Mouse (Mus musculus): ENCODE results near the gene Spsb1.

Gene Spsb1

DNA sequence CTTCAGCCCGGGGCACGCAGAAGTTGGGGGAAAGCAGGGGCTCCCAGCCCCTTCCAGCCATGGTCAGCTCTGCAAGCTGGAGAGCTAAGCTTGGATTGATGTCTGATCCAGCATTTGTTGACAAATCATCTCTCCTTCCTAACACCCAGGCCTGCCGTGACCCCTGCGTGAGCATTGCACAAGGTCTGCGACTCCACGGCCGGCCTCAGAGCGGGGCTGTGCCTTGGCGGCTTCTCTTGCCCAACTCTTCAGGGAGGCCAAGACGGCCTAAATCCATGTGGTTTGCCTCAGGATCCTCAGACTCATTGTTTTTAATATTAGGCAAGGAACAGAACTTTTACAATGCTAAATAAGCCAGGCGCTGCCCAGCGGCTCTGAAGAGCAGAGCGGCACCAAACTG, 3.6 kb downstream of the Spsb1 start:
- no peak for DNase-seq

DNA sequence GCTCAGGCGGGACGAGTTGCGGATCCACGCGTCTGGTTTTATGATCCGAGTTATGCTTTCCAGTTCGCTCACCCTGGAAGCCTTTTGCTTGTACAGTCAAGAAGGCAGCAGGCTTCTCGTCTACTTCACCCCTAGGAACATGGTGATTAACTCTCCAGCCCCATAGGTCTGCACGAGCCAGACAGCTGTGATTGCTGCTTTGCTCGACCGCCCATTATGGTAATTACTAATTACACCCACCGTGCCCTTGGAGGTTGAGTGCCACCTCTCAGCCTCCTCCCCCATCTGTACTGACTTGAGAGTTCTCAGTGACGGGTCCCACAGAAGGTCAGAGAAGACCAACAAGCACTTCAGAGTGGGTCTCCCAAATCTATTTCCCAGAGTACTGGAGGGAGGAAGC, 5.2 kb downstream of the Spsb1 start:
- DNase-seq: no peak

DNA sequence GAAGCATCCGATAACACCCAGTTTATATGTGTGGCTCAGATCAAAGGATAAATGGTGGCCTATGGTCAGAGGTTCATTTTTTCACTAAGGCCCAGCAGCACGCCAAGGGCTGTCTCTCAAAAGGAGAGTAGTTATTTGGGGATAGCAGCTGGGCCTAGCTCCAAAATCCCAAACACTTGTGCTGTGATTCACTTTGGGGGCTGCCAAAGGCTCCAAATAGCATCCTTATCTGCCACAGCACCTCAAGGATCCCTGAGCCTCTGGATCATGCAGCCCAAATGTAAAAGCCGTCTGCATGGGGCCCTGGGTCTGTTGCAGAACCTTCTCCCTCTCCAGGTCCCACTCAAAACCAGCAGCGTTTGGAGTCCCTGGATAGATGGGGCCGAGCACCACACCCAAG, 6.7 kb downstream of the Spsb1 start:
- DNase-seq: no peak

DNA sequence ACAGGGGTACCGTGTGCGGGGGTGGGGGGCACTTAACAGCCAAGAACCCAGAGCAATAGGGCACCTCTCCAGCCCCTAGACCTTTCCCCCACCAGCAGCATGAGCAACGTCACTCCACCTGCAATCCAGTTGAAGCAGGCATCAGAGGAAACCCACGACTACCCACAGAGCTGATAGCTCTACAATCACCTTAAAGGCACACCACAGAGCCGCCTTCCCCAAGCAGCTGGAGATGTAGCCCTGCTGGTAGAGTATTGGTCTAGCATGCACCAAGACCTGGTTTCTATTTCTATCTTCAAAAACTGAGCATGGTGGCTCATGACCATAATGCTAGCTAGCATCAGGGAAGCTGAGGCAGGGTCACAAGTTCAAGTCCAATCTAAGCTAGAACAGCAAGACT, 7.4 kb downstream of the Spsb1 start:
- DNase-seq: no peak

DNA sequence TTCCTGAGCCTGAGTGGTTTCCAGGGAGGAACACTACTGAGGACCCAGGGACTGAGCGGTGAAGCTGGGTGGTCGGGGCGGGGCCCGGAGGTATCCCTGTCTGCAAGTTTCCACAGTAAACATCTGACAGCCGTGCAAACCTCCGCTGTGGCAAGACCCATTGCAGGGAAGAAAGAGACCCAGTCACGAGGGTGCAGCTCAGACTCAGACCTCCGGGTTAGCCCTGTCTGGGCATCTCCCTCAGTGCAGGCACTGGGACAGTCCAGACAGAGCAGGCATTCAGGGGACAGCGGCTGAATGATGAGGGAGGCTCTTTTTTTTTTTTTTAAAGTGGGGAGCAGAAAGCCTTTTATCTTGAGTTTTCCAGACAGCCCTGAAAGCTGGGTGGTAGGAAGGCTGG, 9.6 kb downstream of the Spsb1 start:
- DNase-seq: no peak

DNA sequence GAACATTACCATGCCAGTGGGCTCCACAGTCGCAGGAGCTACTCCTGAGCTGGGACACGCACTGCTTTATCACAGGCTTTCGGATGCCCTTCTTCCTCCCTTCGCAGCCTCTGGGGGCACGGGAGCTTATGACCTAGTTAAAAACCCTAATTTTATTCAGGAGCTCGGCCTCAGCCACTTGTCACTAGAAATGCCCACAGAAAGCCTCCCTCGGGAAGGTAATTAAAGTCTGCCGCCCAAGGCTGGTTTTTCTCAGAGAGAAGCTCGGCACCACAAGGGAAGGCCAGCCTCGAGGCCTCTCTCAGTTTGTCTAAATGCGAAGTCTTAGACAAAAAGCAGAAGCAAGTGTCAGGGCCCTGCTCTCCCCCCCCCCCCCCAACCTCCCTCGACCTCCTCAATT, 10.6 kb downstream of the Spsb1 start:
- no peak for DNase-seq

DNA sequence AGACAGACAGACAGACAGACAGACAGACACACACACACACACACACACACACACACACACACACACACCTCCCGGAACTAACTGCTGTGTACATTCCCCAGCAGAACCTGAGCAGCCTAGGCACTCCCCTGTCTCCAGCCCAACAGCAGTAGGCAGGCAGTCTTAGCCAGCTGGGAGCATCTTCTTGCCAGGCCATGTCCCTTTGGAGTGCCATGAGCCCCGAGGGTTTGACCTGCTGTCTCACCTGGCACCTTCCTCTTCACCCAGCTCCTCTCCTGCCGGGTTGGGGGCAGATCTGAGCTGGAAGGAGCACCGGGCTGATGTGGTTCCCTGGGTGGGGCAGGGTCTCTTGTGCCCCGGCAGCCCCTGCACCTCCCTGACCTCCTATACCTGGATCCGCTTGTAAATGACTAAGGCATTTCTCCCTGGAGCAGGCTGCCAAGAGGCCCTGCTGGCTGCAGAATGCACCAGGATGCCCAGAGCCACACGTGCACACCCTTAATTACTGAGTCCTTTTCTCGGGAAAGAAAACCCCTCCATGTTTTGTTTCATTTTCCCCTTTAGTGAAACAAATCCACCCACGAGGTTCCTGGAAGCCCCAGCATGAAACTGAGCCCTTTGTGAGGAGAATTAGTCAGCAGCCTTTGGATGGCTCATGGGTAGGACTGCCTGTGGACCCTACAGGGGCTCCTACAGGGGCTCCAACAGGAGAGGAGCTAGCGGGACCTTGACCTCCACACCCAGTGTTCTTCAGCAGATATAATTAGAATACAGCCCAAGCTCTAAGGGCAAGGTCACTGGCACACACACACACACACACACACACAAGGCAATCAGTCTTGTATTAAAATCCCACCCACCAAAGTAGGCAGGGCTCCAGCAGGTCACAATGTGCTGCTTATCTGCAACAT, 11.8 kb downstream of the Spsb1 start:
- DNase-seq: no peak

DNA sequence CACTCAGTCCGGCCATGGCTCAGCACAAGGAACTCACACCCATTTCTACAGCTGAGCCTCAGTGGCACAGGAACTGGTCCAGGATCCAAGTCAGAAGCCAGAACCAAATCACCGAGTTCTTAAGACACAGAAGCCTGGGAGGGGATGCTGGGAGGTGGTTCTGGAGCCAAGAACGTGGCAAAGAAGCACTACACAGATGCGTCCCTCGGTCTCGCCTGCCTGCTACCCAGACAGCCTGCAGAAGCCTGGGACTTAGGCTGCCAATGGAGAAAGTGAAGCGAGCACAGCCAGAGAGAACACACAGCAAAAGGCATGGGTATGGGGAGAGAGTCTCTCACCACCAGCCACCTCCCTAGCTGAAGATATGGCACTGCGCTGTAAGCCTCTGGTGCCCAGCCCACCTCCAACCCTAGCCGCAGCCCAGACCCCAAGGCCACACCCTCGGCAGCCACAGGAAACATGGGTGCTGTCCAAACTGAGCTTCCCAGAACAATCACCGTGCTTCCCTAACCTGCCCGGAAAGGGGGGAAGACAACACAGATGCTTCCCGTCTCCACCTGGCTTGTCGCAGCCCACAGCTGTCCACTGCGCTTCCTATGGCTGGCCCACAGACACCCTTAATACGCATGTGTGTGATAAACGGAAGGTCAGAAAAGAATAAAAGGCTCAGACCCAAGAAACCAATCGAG, 13.6 kb downstream of the Spsb1 start:
- peak; percentile 29 to 78 for DNase-seq

DNA sequence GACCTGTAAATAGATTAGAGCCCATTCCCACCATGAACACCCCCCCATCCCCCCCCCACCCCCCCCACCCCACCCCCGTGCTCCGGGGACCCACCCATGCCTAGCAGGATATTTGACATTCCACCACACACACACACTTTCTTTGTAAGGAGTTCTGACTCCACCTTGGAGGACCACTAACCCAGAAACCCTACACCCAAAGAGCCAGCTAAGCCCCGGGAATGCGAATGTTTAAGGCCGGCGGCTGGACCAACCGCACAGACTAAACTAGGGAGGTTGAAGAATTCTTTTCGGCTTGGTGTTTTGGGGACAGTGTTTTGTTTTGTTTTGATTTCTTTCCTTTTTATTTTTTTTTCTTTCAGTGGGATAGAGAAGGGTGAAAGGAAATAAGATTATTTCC, 16.1 kb downstream of the Spsb1 start:
- no peak for DNase-seq

DNA sequence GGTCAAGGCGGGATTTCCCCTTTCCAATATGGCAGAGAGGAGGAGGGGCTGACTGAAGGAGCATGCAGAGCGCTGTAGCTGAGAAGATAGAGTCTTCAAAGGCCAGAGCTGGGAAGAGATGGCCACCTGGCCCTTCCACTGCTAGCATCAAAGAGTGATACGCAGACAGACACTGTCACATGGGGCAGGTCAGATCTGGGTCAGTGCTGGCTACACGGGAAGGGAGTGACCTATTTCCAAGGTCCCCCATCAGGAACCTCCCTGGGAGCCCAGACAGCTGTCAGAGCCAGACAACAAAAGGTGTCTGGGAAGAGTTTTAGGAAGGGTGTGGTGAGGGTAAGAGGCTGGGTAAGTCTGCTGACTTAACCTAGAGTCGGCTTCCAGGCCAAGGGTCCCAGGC, 17.9 kb downstream of the Spsb1 start:
- peak in 1 of 2 experiments; percentile 63 for DNase-seq

DNA sequence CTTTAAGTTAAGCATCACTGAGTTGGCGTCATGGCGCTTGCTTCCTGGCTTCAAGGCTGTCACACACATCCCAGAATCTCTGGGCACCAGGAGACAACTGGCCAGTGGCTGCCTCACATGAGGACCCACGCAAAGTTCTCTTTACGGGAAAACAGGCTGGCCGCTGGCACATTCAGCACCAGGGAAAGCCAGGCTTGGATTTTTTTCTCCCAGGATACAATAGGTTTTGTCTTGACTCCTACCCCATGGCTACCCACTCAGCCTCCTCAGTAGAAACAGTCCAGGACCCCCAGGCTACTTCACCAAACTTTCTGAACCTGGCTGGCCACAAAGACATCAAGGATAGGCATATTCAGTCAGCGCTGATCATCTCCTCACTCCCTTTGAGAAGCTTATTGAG, 19.4 kb downstream of the Spsb1 start:
- DNase-seq: no peak

DNA sequence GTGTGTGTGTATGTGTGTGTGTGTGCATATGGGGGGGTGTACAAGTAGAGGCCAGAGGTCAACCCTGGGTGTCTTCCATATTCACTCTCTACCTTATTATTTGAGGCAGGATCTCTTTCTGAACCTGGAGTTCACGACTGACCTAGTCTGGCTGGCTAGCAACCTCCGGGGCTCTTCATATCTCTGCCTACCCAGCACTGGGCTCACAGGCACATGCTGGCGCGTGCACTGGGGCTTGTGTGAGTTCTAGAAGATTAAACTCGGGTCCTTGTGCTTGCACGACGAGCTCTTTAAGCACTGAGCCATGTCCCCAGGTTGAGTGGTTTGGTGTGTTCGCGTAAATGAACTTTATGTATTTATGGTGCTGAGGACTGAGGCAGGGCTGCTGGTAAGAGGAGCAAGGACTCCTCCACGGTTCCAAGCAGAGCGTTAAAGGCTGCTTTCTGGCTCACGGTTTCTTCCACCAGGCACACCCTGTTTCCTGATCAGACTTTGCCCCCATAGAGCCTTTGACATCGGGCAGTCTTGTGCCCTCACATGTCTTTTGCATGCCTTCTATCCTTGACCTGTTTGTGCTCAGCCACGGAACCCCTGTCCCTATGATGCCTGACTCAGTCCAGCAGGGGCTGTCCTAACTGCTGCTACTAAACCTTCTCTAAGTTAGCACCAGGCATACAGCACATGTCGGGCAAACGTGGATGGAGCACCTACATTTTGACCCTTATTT, 21.2 kb downstream of the Spsb1 start:
- no peak for DNase-seq

DNA sequence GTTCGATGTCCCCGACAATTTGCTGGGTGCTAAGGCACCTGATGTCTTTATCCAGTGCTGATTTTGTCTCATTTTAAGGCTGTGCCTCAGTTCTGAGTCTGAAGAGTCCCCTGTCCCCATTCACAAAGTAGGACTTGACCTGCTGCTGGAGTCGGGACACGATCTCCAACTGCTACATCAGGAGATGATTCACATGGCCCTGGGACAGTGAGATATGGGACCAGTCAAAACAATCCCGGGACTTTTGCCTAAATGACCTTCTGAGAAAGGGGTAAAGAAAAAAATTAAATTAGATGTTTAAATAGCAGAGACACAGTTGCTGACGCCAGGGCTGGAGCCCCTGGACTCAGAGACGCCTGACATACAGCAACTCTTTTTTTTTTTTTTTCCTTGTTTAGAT, 21.8 kb downstream of the Spsb1 start:
- DNase-seq: no peak

DNA sequence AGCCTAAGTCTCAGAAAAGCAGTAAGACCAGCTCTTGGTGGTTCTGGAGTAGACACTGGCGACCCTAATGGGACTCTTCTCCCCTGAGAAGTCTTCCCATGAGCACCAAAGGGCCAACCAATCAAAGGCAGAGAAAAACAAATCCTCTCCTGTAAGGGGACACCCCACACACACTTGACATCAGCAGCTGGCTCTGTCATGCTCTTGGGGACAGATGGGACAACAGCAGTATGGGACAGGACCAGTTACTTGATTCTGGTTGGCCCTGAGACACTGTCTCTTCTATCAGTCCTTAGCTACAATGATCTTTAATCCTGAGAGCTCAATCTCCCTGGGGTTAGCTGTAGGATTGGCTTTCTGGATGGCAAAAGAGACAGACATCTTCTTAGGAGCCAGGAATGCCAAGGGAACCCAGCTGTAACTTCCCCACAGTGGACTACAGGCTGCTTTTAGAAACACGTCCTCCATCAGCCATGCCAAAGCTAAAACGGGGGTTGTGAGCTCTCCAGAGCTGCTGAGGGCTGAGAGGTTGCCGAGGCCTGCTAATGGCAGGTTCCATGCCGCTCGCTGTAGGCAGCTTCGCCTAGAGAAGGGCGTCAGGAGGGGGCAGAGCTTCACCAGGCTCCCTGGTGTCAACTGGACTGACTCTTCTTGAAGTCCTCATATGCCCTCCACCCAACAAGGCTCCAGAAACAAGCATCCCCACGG, 22.6 kb downstream of the Spsb1 start:
- DNase-seq: no peak

DNA sequence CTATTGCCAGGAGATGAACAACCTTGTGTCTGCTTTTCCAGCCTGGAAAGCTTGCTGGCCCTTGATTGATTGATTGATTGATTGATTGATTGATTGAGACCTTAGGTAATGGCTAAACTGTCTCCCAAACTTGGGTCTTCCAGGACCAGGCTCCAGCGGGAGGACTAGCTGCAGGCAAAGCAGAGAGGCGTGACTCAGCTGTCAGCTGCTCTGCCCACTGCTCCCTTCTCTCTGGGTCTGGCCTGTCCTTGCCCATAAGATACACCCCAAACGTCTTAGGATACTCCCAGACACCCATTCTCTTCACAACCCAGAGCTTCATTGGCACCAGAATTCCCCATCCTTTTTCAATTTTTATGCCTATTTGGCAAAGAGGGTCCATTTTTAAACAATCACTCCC, 24.1 kb downstream of the Spsb1 start:
- no peak for DNase-seq

DNA sequence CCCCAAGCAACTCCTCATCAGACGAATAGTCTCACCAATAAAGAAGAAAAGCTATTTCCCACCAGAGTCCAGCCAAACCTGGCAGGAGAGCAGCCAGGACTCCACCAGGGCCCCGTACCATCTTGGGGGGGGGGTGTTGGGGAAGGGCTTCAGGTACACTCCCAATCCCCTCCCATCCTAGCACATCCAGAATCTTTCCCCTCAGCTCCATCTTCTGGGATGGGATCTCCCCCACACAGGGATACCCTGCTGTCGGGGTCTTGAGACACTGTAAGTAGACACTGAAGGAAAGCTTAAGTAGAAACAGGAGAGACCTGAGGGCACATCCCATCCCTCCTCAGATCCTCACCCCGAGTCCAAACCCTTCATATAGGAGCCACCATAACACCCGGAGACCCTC, 31.8 kb downstream of the Spsb1 start:
- no peak for DNase-seq

DNA sequence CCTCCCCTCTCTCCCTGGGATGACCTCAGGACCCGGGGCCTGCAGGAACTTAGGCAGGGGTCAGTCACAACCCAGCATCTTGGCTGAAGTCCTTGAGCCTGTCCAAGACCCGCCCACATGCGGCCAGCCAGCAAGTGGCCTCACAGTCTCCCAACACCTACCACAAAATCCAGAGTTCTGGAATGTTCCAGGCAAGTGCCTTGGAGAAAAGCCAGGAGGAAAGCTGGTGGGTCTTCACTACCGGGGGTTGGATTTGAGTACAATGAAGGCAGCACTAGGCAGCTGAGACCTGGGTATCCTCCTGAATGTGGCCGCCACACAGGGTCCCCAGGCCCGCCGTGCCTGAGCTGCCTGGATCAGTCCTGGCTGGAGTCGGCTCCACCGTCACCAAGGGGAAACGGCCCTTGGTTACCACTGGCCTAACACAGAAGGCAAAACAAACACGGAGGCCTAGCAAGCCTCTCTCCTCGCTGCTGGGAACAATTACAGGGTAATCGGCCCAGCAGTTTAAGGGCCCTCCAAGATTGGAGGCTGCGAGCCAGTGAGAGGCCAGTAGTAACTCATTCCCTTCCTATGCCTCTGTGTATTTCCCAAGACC, 32.6 kb downstream of the Spsb1 start:
- DNase-seq: peak; percentile 49 to 74

DNA sequence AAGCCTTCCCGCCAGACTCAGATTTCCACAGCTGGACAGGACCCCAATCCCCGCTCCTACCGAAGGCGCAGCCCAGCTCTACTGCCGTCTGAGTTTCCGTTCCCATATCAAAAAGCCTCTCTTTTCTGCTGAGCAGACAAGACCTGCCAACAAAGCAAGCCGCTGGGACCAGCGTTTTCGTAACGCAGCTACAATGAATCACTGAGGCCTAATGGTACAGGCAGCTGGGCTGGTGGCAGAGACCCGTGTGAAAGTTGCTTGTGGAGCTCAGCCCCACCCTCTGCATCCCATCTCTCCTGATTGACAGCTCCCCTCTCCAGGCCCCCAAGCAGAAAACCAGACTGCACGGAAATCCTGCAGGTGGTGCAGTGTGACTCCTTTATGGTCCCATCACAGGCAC, 34.0 kb downstream of the Spsb1 start:
- DNase-seq: no peak

DNA sequence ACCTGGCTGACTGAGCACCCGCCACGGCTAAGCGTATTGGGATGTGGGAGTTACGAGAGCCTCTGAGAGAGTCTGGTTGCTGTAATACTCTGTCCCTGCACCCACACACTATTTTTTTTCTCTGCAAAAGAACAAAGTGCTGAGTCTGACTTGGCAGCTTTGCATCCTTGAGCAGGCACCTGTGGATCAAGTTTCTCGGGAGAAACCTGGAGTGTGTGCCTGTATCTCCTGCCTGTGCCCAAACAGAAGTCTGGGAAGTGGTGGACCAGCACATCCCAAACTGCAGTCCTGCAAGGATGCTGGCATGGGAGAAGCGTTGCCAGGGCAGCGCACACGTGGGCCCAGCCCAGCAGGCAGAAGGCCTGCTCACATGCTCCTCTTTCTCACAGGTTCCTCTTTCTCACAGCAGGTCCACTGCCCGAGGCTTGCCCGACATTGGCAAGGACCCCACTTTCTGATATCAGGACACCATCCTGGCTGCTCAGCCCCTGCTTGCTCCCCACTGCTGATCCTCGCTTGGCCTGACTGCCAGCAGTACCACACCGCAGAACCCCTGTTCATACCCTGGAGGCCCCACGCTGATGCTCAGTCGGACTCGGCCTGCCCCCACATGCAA, 36.3 kb downstream of the Spsb1 start:
- DNase-seq: no peak

DNA sequence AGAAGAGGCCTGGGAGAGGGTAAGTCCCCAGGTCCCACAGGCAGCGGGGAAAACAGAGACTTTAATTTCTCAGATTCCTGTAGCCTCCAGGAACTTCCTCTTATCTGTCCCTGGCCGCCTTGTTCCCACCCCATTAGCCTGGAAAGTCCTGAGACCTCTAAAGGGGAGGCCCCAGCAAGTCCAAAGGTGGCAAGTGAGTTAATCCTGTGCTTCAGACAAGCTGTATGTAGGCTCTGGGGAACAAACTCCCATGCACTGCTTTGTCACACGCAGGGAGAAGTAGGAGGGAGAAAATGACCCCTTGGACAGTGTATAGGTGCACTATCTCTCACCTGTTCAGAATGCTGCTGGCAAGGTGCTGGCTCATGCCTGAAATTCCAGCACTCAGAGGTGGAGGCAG, 38.0 kb downstream of the Spsb1 start:
- DNase-seq: no peak

DNA sequence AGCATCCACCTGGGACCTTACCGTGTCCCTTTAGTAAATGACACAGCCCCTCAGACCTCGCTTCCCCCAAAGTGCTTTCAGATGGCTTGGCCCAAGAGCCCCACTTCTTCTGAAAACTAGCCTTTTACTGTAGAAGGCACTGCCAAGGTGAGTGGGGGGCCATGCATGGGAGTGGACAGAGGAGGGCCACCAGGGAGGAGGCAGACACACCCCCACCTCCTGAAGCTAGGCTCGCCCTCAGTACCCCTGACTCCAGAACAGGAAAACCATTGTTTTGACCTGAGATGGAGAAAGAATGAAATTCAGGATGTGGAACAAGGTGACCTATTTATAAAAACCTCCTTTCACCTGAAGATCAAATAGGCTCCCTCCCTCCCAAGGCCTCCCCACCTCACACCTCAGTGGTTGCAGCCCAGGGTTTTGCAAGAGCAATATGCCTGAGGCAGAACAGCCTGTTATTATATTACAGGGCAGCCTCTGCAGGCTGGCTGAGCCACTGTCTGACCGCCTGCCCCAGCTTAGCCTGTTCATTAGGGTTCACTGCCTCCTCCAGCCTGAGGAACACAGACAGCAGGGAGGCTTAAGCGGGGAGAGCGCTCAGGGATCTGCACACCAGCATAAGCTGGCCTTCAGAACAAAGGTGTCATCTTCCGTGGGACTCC, 41.0 kb downstream of the Spsb1 start:
- peak; percentile 30 to 68 for DNase-seq

DNA sequence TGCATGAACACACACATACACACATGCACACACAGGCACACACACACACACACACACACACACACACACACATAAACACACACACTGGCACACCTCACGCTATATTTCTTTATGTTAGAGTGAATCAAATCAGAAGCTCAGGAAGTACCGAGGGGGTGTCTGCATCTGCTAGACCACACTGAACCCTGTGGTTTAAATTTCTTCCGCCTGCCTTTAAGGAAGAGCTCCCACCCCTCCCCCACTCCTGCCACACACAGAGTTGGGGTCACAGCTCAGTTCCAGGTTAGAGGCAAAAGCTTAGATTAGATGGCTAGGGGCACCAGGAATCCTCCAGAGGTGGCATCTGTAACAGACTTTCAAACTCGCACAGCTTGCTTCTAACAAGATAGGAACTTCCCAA, 42.4 kb downstream of the Spsb1 start:
- no peak for DNase-seq
